Mouse (Mus musculus) brown adipose tissue, adult 24 weeks (tissue): Measurements from ENCODE around the gene Slco3a1. TPM values are rescaled to one million over a fixed set of nuclear protein-coding genes. Genes with fewer than 3 reads are reported as not detected.
A peak's percentile ranks its signal among the peaks of the same experiment; 100 is the strongest.

Source experiments
- H3K27ac ChIP-seq: fragments of 200-500 bp; replicated peaks from 2 replicates; pipeline ENCODE4 v1.5.1; 2012; ENCODE audit warnings: low read depth, mild to moderate bottlenecking, low read length
- H3K4me1 ChIP-seq: fragments of 200-500 bp; 2 replicates; pipeline ENCODE4 v1.6.1; 2012; ENCODE audit warnings: low read length, mixed read lengths; ENCODE audit not compliant: control insufficient read depth, insufficient read depth, insufficient read length
- H3K4me3 ChIP-seq: fragments of 200-500 bp; 2 replicates; pipeline ENCODE4 v1.5.1; 2012; ENCODE audit warnings: low read depth, mild to moderate bottlenecking, low read length, moderate library complexity; ENCODE audit not compliant: insufficient read depth
- polyA plus RNA-seq: library from polyadenylated mRNA; stranded (reverse); fragments of >200 nt; gene quantifications from 2 replicates; pipeline ENCODE4 v1.2.4, GENCODE M21; 2012; ENCODE audit not compliant: missing spikeins, insufficient read depth, insufficient read length

The Slco3a1 gene
- polyA plus RNA-seq, 1 experiment = 2.3 TPM

DNA sequence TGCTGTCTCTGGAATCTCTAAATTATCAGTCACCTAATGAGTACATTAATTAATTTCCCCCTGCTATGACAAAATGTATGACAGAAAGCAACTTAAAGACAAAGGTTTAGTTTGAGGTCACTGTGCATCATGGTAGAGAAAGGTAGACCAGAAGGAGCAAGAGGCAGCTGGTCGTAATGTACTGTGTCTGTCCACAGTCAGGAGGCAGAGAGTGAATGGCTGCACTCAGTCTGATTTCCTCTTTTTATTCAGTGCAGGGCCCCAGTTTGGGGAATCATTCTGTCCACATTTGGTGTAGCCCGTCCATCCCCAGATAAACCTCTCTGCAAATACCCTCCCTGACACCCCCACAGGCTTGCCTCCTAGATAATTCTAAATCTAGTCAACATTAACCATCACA is 68.9 kb downstream of the Slco3a1 start:
- no peak overlapping the region for H3K4me3 ChIP-seq
- H3K27ac ChIP-seq = no peak overlapping the region
- peaks cover 2% of the 10 kb centered on the region for H3K4me1 ChIP-seq

DNA sequence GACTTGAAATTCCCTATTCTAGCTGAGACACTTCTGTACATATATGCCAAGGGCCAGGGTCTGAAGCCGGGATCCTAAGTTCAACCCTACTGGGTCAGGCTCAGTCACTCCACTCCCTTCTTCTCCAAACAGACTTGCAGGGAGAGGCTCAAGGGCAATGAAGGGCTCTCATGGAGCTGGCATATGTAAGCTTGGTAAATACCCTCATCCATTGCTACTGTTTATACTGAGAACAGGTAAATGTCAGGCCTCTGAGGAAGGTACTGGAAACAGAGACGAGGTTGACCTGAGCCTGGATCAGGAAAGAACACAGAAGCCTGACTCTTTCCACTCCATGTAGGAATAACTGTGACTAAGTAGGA is 70.6 kb downstream of the Slco3a1 start:
- H3K27ac ChIP-seq = no peak overlapping the region
- peaks cover 2% of the 10 kb centered on the region for H3K4me1 ChIP-seq
- no peak overlapping the region for H3K4me3 ChIP-seq

DNA sequence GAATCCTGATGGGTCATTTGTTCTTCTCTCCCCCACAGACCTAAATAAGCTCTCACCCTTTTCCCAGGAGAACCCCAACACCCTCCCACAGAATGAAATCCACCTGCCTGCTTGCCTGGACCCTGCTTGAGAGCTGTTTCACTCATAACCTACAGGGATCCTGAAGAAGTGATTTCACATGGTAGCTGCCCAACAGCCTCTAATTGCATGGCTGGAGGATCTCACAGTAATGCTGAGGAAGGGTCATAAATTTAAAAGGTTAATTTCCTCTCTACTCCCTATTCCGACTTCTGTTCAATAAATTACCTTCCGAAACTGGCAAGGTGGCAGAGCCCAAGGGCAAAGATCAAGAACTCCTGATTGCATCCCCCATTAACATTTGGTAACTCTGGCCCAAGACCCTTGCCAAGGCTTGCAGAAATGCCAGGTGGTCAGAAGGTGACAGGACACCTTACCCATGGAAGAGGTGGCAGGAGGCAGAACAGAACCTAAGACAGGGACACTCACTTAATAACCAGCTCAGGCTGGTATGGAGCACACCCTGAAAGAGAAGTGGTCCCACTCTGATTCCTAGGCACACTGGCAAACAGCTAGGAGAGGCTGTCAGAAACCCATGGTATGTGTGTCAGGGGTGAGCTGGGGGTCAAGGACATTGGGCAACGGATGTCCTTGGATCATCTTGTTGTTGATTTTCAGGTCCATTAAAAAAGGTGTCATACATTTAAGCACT is 71.1 kb downstream of the Slco3a1 start:
- H3K27ac ChIP-seq = no peak overlapping the region
- no peak overlapping the region for H3K4me3 ChIP-seq
- peaks cover 2% of the 10 kb centered on the region for H3K4me1 ChIP-seq

DNA sequence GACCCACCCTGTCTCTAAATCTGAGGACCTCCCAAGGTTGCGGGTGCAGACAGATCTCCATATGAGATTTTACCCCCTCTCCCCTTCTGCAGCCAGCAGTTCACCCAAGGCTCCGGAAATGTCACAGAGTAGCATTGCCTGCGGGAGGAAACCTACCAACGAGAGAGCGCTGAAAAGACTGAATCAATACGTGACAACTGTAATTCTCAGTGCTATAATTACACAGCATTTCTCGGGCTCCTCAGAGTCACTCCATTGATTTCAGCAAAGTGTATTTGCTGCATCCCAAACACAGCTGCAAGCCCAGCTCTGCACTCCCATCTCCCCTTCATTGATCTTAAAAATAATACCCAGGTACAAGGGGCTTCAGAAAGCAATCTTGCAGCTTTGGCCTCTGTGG is 82.8 kb downstream of the Slco3a1 start:
- H3K27ac ChIP-seq = no peak overlapping the region
- H3K4me1 ChIP-seq = no peaks in the 10 kb centered on the region
- no peak overlapping the region for H3K4me3 ChIP-seq

DNA sequence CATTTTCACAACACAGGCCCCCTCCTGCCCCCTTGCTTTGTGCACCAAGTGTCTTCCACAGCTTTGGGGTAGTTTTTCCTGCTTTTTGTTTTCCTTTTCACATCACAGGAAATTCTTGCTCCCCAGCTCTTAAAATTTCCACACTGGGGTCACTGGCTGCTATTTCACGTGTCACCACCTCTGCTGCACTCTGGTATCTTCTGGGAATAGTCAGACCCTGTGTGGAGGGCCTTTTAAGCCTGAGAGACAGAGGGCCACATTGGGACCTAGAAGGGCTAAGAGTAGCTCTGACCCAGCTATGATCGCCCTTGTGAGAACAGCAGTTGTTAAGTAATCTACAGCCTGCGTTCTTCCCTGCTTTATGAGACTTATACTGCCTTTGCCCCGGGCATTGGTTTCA is 87.7 kb downstream of the Slco3a1 start:
- H3K4me3 ChIP-seq = no peak overlapping the region
- H3K27ac ChIP-seq = no peak overlapping the region
- H3K4me1 ChIP-seq = no peaks in the 10 kb centered on the region

DNA sequence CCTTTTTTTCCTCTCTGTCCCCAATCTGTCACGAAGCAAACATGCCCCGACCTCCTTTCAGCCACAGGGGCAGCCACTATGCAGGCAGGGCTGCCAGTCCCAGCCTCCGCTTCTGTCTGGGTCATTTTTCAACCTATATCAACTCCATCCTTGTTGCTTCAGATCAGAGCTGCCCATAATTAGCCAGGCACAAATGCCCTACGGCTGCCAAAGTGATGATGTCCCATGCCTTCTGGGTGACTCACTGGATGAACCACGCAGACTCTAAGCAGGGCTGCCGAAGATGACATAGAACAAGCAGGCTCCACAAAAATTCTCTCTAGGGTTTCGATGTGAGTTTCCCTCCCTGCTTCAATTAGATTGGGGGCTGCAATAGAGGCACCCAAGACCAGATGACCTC is 89.9 kb downstream of the Slco3a1 start:
- Histone ChIP-seq H3K4me1 (peaks cover 1% of the 10 kb centered on the region; the same call in 1 of the 2 replicates), H3K27ac (no peak overlapping the region), H3K4me3 (no peak overlapping the region)

DNA sequence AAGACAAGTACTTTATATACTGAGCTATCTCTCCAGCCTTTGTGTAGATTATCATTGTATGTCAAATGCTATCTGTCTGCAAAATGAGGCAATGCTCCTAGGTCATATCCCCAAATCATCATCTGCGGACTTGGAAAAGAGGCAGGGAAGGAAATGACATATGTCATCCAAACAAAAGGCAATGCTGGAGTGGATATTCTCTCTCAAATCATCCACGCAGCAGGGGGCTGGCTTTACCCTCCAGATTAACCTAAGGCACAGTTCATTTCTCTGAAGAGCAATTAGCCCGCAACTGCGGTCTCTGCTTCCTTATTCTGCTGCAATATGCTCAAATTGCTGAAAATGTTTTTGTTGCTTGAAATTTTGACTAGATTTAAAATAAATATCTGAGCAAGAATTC is 92.1 kb downstream of the Slco3a1 start:
- Histone ChIP-seq H3K27ac (no peak overlapping the region), H3K4me3 (no peak overlapping the region), H3K4me1 (peaks cover 21% of the 10 kb centered on the region)

DNA sequence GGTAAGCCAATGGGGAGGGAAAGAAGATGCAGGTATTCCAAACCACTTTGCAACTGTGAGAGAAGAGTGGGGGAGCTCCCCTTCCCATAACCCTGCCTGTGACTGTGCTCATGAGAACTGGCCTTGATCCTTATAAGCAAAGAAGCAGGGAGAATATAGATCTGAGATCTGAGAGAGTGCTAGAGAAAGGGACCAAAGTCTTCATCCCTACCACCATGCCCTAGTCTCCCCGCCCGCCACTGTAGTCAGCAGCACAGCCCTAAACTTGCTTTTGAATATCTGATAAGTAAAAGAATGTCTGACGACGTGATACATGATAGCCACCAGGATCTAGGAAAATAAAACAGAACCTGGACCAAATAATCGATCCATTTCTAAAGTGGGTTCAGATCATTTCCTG is 92.8 kb downstream of the Slco3a1 start:
- Histone ChIP-seq H3K4me1 (peaks cover 21% of the 10 kb centered on the region), H3K4me3 (no peak overlapping the region), H3K27ac (no peak overlapping the region)

DNA sequence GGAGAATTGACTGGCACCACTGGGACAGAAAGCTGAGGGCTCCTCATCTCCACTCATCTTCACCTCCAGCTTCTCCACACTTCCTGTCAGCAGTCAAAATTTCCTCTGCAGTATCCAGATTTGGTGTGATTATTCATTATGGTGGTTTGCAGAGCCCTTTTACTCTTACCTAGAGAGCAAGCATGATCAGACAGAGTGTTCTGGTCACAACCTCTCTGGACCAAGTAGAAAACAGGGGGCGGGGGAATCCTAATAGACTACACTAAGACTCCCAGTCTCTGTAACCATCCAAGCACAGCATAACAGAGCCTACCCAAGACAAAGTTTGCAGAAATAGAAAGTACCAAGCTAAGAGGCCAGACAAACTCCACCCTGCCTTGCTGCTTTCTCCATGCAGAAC is 93.4 kb downstream of the Slco3a1 start:
- H3K4me1 ChIP-seq = peaks cover 21% of the 10 kb centered on the region
- H3K4me3 ChIP-seq = no peak overlapping the region
- no peak overlapping the region for H3K27ac ChIP-seq

DNA sequence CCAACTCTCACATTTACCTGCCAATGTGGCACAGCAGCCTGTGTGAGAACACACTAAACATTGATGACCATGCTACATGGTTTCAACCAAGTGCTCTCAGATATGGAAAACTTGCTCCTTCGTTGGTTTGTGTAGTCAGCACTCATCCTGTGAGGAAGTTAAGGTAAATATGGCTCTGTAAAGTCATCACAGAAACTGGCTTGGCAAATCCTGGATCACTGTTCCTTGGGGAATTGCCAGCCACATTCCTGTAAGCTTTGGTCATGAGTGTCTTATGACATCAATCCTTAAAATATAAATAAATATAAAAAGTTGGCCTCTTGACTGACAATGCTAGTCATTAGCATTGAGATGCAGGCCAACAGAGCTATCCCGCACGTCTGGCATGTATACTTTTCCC is 94.8 kb downstream of the Slco3a1 start:
- Histone ChIP-seq H3K4me1 (peaks cover 21% of the 10 kb centered on the region), H3K27ac (peak overlapping the region; percentile 19; the same call in 1 of the 2 replicates)

DNA sequence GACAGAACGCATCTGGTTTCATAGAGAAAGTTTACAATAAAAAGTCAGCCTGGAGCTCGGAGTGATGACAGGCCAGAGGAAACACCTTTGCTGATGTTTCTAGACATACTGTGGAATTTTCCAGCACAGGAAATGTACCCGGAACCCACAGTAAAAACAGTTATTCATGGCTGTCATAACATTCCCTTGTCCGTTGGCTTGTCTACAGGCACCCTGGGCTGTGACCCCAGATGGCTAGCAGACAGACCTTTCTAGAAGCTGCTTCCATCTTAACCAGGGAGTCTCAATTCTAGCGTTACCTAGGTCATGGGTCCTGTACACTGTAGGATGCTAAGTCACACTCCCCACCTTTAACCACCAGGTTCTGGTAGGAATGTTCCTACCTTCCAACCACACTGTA is 95.3 kb downstream of the Slco3a1 start:
- H3K4me1 ChIP-seq = peaks cover 21% of the 10 kb centered on the region
- H3K4me3 ChIP-seq = no peak overlapping the region
- H3K27ac ChIP-seq = peak overlapping the region; percentile 19

More for the DNA sequence above, 94.8 kb downstream of the Slco3a1 start:
- H3K4me3 ChIP-seq = no peak overlapping the region

DNA sequence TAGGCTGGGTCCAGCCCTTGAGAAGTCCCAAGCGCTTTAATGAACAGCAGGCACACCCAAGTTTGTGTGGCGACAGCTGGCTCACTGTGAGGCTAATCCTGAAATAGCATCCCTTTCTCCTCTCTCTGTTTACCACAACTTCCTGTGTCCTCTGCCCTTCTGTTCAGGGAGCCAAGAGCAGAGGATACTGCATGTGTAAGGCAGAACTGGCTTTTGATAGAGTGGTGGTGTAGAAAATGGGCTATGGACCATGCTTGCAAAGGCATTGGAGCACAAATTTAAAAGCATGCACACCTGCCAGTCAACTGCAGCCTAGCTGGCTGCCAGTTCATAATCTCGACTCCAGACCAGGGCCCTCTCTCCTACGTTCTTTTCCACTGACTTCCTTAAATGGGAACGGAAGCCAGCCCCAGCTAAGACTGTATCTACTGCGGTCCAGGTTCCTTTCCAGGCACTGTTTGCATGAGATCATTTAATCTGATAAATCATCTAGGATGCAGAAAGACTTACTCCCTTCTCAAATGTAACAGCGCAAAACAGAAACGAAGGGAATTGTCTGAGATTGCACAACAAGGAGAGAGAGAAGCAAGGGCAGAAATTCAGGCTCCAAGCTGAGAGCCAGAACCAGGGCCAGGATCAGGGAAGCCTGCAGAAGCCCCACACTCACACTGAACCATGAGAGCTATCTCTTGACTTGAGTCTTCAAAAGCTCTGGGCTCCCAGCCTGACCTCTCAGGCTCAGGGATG is 95.9 kb downstream of the Slco3a1 start:
- H3K4me1 ChIP-seq = peaks cover 21% of the 10 kb centered on the region
- no peak overlapping the region for H3K4me3 ChIP-seq
- peak overlapping the region; percentile 36 for H3K27ac ChIP-seq

DNA sequence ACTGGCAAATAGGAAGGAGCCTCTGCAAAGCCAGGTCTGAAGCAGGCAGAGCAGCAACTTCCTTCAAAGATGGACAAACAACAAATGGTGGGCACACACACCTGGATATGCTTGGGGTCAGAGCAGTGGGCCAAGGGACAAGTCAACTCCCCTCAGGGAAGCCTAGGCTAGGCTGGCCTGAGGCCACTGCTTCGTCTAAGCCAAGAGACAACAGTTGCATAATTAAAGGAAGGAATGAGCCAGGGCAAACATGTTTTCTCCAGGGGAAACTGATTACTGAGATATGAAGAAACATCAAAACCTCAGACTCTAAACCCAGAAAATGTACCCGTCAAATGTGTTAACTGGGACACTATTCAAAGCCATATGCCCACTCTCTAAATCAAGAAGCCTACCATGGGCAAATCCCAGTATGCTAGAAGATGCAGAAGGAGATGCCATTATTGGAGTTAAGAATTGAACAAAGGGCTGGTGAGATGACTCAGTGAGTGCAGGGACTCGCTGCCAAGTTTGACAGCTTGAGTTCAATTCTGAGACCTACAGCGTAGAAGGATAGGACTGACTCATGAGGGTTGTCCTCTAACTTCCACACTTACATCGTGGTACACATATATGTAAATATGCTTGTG is 97.1 kb downstream of the Slco3a1 start:
- no peak overlapping the region for H3K4me3 ChIP-seq
- peaks cover 21% of the 10 kb centered on the region for H3K4me1 ChIP-seq
- H3K27ac ChIP-seq = peak overlapping the region; percentile 40; the same call in 1 of the 2 replicates

DNA sequence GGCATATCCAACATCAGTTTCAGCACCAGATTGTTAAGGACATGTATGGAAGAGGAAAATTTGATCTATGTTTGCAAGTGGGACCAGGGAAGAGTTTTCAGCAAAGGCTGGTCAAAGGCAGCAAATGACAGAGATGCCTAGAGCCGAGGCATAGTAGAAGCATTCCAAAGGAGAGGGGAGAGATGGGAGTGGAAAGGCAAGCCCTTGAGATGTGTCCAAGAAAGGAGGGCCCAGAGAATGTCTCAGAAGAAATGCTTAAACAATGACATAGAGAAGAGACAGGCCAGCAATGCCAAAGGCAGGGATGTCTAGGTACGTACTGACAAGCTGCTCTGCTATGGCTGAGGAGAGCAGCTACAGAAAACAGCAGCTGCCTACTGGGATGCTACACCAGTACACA is 97.8 kb downstream of the Slco3a1 start:
- Histone ChIP-seq H3K4me1 (peaks cover 21% of the 10 kb centered on the region), H3K27ac (no peak overlapping the region), H3K4me3 (no peak overlapping the region)

DNA sequence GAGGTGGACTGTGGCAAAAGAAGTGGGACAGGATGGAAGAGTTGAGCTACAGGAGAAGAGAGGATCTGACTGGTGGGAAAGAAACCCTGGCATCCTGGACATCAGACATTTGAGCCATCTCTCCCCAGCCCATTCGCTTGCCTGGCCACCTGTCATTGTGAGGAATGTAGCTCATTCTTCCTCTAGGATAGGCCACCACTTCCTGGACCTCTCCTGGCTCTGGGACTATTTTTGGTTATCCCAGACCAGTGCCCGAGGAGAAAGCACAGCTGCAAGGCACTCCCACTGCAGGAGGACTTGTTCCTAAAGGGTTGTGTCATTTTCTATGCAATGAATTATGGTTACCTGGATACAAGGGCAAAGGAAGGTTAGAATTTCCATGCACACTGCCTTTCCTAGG is 103.5 kb downstream of the Slco3a1 start:
- Histone ChIP-seq H3K4me3 (no peak overlapping the region), H3K4me1 (no peaks in the 10 kb centered on the region), H3K27ac (no peak overlapping the region)
